Mouse (Mus musculus) megakaryocyte, embryonic 14.5 days (primary cell): ENCODE results near the gene Gm20388. TPM values are rescaled to one million over a fixed set of nuclear protein-coding genes. Genes with fewer than 3 reads are reported as not detected.
"Not testable (repeated sequence)": the region's sequence is repeated elsewhere in the genome, so short reads cannot be mapped to it uniquely, and the experiment has no call there.

Experiments used
- H3K27me3 ChIP-seq: replicated peaks from 2 replicates; pipeline ENCODE3; 2012; ENCODE audit warnings: inconsistent platforms
- H3K36me3 ChIP-seq: replicated peaks from 2 replicates; pipeline ENCODE3; 2012; ENCODE audit warnings: low read length, inconsistent platforms, mixed read lengths
- H3K4me1 ChIP-seq: 2 replicates; pipeline ENCODE4 v1.6.1; 2012; ENCODE audit warnings: inconsistent platforms
- H3K4me3 ChIP-seq: replicated peaks from 2 replicates; pipeline ENCODE3; 2012; ENCODE audit warnings: moderate library complexity, mild to moderate bottlenecking, inconsistent platforms
- H3K9me3 ChIP-seq: 2 replicates; pipeline ENCODE4 v1.6.1; 2012; ENCODE audit warnings: inconsistent platforms
- FLI1 ChIP-seq: IDR thresholded peaks from 2 replicates; pipeline ENCODE4 v1.6.1; 2012; ENCODE audit warnings: low read length, inconsistent platforms, mixed read lengths
- GATA1 ChIP-seq: IDR thresholded peaks from 3 replicates; pipeline ENCODE4 v1.6.1; 2012; ENCODE audit warnings: mixed read lengths, low read length, inconsistent platforms, borderline replicate concordance
- polyA plus RNA-seq: library from polyadenylated mRNA; stranded (reverse); fragments of >175 nt; gene quantifications from 2 replicates; pipeline ENCODE4 v1.2.3, GENCODE M21; 2012; ENCODE audit warnings: low replicate concordance; ENCODE audit not compliant: insufficient read depth

Gm20388 gene
- polyA plus RNA-seq, 1 experiment, result 111 TPM

DNA sequence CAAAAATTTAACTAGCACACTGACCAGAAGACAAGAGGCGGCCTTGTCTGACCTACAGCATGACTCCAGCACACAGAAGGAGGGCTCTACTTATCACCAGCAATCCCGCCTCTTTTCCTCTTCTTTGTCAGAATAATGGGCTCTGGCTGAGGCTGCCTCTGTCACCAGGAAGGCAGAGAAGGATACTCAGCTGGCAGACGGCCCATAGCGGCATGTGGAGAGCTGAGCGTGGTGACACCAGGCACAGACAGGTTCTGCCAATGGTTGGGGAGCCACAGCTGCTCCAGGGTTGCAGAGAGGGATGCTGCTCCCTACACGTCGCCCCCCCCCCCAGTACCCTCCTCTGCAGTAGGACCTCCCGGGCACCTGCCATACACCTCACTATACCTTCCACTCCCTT is 450.7 kb downstream of the Gm20388 start:
- Histone ChIP-seq H3K27me3 (peaks cover 4% of the 10 kb centered on the region), H3K36me3 (peaks cover 5% of the 10 kb centered on the region), H3K4me3 (peak overlapping the region; percentile 71), H3K9me3 (no peaks in the 10 kb centered on the region), H3K4me1 (peaks cover 99% of the 10 kb centered on the region)
- TF ChIP-seq FLI1 (no peak), GATA1 (no peak)

DNA sequence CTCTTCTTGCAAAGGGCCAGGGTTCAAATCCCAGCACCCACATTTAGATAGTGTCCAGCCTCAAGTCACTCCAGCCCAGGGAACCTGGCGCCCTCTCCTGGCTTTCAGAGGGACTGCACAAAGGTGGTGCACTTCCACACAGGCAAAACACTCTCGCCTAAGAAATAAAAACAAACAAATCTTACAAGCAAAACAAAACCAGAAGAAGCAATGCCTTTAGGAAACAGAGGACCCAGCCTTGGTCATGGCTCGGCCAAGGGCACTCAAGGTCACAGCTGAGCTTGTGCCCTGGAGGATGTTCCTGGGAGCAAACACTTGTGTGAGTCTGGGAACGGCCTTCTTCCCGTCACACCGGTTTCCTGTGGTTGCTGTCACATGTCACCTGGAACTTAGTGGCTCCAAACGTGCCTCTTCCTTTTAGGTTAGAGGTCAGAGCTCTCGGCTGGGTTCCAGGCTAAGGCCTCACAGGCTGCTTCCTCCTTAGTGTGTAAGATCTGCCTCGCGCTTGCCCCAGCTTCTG is 453.0 kb downstream of the Gm20388 start:
- Histone ChIP-seq H3K9me3 (no peaks in the 10 kb centered on the region), H3K4me3 (peak overlapping the region; percentile 62), H3K27me3 (peaks cover 2% of the 10 kb centered on the region), H3K36me3 (peaks cover 5% of the 10 kb centered on the region), H3K4me1 (peaks cover 100% of the 10 kb centered on the region)
- TF ChIP-seq GATA1 (no peak), FLI1 (no peak)

GRCm38 (mm10) chr8:120364093-120364725 is 453.6 kb downstream of the Gm20388 start:
- TF ChIP-seq FLI1 (no peak), GATA1 (no peak)
- H3K4me1 ChIP-seq, result peaks cover 100% of the 10 kb centered on the region
- H3K27me3 ChIP-seq, result peaks cover 2% of the 10 kb centered on the region
- H3K4me3 ChIP-seq, result peak overlapping the region; percentile 73
- no peaks in the 10 kb centered on the region for H3K9me3 ChIP-seq
- peaks cover 5% of the 10 kb centered on the region for H3K36me3 ChIP-seq

DNA sequence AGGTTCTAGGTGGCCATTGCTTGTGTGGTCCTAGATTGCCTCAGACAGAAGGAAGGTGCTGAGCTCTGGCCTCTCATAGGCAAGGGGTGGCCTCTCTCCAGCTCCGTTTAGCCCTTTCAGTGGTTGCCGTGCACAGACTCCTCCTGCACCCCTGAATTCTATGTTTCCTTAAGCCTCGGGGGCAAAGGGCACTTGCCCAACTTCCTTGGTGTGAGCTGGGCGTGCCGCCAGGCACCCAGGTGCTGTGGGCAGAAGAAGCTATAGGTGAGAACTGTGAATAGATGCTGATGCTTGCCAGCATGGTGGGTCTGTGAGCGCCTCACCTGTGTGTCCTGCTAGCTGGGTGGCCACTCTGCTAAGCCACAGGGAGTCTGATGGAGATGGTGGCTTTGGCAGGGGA is 456.2 kb downstream of the Gm20388 start:
- H3K4me3 ChIP-seq, result no peak overlapping the region
- TF ChIP-seq GATA1, result no peak
- TF ChIP-seq FLI1, result no peak
- peaks cover 100% of the 10 kb centered on the region for H3K4me1 ChIP-seq
- no peaks in the 10 kb centered on the region for H3K27me3 ChIP-seq
- no peaks in the 10 kb centered on the region for H3K9me3 ChIP-seq
- peaks cover 5% of the 10 kb centered on the region for H3K36me3 ChIP-seq

DNA sequence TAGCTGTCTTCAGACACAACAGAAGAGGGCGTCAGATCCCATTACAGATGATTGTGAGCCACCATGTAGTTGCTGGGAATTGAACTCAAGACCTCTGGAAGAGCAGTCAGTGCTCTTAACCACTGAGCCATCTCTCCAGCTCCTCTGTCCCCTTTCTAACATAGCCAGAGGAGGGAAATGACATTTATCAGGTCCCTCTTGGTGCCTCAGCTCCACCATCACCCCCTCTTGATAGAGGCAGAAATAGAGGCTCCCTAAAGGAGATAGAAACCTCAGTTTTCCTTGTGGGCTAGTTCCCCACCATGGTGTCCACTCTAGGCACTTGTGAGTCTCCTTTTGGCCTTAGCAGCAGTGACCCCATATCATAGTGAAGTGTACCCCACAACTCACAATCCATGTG is 457.6 kb downstream of the Gm20388 start:
- Histone ChIP-seq H3K4me1 (peaks cover 100% of the 10 kb centered on the region), H3K4me3 (peak overlapping the region; percentile 93)
- not testable (repeated sequence) for H3K9me3 ChIP-seq, H3K36me3 ChIP-seq, H3K27me3 ChIP-seq

- peaks cover 100% of the 10 kb centered on the region for H3K4me1 ChIP-seq
- no peaks in the 10 kb centered on the region for H3K27me3 ChIP-seq
- H3K9me3 ChIP-seq, result no peaks in the 10 kb centered on the region
- no peaks in the 10 kb centered on the region for H3K36me3 ChIP-seq
- TF ChIP-seq GATA1 (no peak), FLI1 (no peak)
- peak overlapping the region; percentile 93 for H3K4me3 ChIP-seq
These were observed 458.4 kb downstream of the Gm20388 start for GRCm38 (mm10) chr8:120368814-120369649.

DNA sequence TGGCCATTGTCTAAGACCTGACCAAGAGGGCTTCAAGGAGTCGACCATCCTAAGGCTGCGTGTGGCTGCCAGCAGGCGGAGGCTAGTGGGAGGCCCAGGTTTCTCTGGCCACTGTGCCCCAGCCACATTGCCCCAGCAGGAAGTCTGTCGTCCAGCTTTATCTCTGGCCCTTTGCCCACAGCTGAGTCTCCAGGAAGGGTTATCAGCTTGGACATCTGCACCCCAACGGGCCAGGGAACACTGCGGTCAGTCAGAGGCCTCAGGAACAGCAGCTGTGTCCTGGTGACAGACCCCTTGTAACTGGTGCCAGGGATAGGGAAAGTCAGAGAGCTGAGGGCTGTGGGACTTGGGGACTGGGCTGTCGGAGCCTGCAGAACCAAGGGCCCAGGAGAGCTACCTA is 459.3 kb downstream of the Gm20388 start:
- Histone ChIP-seq H3K27me3 (no peaks in the 10 kb centered on the region), H3K4me3 (peak overlapping the region; percentile 93), H3K36me3 (no peaks in the 10 kb centered on the region), H3K9me3 (no peaks in the 10 kb centered on the region), H3K4me1 (peaks cover 100% of the 10 kb centered on the region)
- TF ChIP-seq FLI1, result peak; percentile 92
- TF ChIP-seq GATA1, result peak; percentile 100

- TF ChIP-seq FLI1 (no peak), GATA1 (no peak)
- no peaks in the 10 kb centered on the region for H3K9me3 ChIP-seq
- no peaks in the 10 kb centered on the region for H3K36me3 ChIP-seq
- no peaks in the 10 kb centered on the region for H3K27me3 ChIP-seq
- H3K4me1 ChIP-seq, result peaks cover 100% of the 10 kb centered on the region
- peak overlapping the region; percentile 93 for H3K4me3 ChIP-seq
These were observed 459.8 kb downstream of the Gm20388 start for GRCm38 (mm10) chr8:120370461-120370860.

- H3K36me3 ChIP-seq, result no peaks in the 10 kb centered on the region
- no peaks in the 10 kb centered on the region for H3K27me3 ChIP-seq
- H3K9me3 ChIP-seq, result no peaks in the 10 kb centered on the region
- H3K4me3 ChIP-seq, result peak overlapping the region; percentile 89
- peaks cover 100% of the 10 kb centered on the region for H3K4me1 ChIP-seq
- no peak for TF ChIP-seq GATA1
- no peak for TF ChIP-seq FLI1
These were observed 460.5 kb downstream of the Gm20388 start for GRCm38 (mm10) chr8:120371146-120371545.
